ENCODE assay signal across 22 mouse cellular contexts in the genomic region with DNA sequence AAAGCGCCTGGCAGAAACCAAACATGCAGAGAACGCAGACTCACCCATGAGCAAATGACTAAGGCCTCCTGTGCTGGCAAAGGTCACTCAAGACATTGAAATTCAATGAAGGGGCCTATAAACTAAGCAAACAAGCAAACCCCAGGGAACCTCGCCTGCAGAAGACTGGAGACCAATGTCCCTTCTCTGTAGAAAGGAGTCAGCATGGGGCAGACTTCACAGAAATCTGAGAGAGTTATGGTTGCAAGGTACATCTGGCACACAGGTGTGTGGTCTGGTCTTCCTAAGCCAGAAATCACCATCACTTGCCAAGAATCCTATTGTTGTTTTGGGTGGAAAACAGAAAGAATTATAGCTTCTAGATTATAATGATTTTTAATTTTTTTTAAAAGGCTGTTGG. TPM values are rescaled to one million over a fixed set of nuclear protein-coding genes. Genes with fewer than 3 reads are reported as not detected.
DNase-seq lines count a peak whose midpoint lies in the region; ATAC-seq lines count a peak whose summit lies in the region.
"Had no signal": no experiment of that assay in that cellular context is flagged by ENCODE, and none has a peak within 500 bp of the region (broad histone marks: within the 10 kb centered on the region; RNA-seq: fewer than 3 reads in every experiment).

No protein-coding gene starts in this region.

- no peak overlapping the region for H3K9ac ChIP-seq in hindbrain, embryonic 14.5 days
- H3K9ac ChIP-seq in hindbrain, embryonic 13.5 days: no peak overlapping the region
- no peak overlapping the region for H3K9ac ChIP-seq in neural tube, embryonic 11.5 days (ENCODE audit: low read length)
- H3K9ac ChIP-seq: embryonic facial prominence, embryonic 12.5 days; embryonic facial prominence, embryonic 15.5 days; forebrain, postnatal 0 days; heart, embryonic 12.5 days; heart, embryonic 15.5 days; hindbrain, embryonic 15.5 days had no signal

- H3K9me3 ChIP-seq in hindbrain, embryonic 14.5 days (ENCODE audit: control insufficient read depth, low read length): no peaks in the 10 kb centered on the region
- H3K9me3 ChIP-seq in hindbrain, embryonic 13.5 days: no peaks in the 10 kb centered on the region
- no peaks in the 10 kb centered on the region for H3K9me3 ChIP-seq in neural tube, embryonic 11.5 days (ENCODE audit: control insufficient read depth, low read length)
- H3K9me3 ChIP-seq: embryonic facial prominence, embryonic 12.5 days; embryonic facial prominence, embryonic 15.5 days; heart, embryonic 12.5 days; heart, embryonic 15.5 days; hindbrain, embryonic 15.5 days had no signal

- no peak overlapping the region for H3K4me3 ChIP-seq in hindbrain, embryonic 14.5 days (replicated peaks; ENCODE audit: low read length)
- H3K4me3 ChIP-seq in hindbrain, embryonic 13.5 days: no peak overlapping the region
- H3K4me3 ChIP-seq in neural tube, embryonic 11.5 days (ENCODE audit: low read depth, low read length): no peak overlapping the region
- H3K4me3 ChIP-seq: embryonic facial prominence, embryonic 12.5 days; embryonic facial prominence, embryonic 15.5 days; heart, embryonic 12.5 days; heart, embryonic 15.5 days; hindbrain, embryonic 15.5 days had no signal

- H3K36me3 ChIP-seq in hindbrain, embryonic 14.5 days (replicated peaks; ENCODE audit: control insufficient read depth, insufficient read depth): no peaks in the 10 kb centered on the region
- H3K36me3 ChIP-seq in hindbrain, embryonic 13.5 days: no peaks in the 10 kb centered on the region
- H3K36me3 ChIP-seq in neural tube, embryonic 11.5 days (ENCODE audit: control insufficient read depth, insufficient read depth, low read length): no peaks in the 10 kb centered on the region
- H3K36me3 ChIP-seq: embryonic facial prominence, embryonic 12.5 days; embryonic facial prominence, embryonic 15.5 days; heart, embryonic 12.5 days; heart, embryonic 15.5 days; hindbrain, embryonic 15.5 days had no signal

- no peaks in the 10 kb centered on the region for H3K27me3 ChIP-seq in hindbrain, embryonic 14.5 days (ENCODE audit: control insufficient read depth, insufficient read depth, low read length)
- no peaks in the 10 kb centered on the region for H3K27me3 ChIP-seq in hindbrain, embryonic 13.5 days
- H3K27me3 ChIP-seq in neural tube, embryonic 11.5 days (ENCODE audit: control insufficient read depth, insufficient read depth, low read length): no peaks in the 10 kb centered on the region
- H3K27me3 ChIP-seq: embryonic facial prominence, embryonic 12.5 days; embryonic facial prominence, embryonic 15.5 days; heart, embryonic 12.5 days; heart, embryonic 15.5 days; hindbrain, embryonic 15.5 days had no signal

- 0 out of 2 replicates have a peak, but pooled peaks have one; percentile 17 for ATAC-seq in hindbrain, embryonic 14.5 days (ENCODE audit: low FRiP score)
- ATAC-seq in hindbrain, embryonic 13.5 days (ENCODE audit: low FRiP score): no peak
- no peak; the same call in 1 of the 2 replicates for ATAC-seq in neural tube, embryonic 11.5 days (ENCODE audit: insufficient read depth, low FRiP score, low TSS enrichment)
- ATAC-seq: CD4-positive, CD25-positive, alpha-beta regulatory T cell, adult 4 months; intestine, postnatal 0 days had no signal

- H3K27ac ChIP-seq in hindbrain, embryonic 14.5 days: no peak overlapping the region
- no peak overlapping the region for H3K27ac ChIP-seq in hindbrain, embryonic 13.5 days
- no peak overlapping the region for H3K27ac ChIP-seq in neural tube, embryonic 11.5 days (ENCODE audit: low read depth, low read length)
- H3K27ac ChIP-seq: embryonic facial prominence, embryonic 12.5 days; embryonic facial prominence, embryonic 15.5 days; heart, embryonic 15.5 days; hindbrain, embryonic 15.5 days had no signal

- WGBS in hindbrain, embryonic 14.5 days: 31% methylated on average over 3 of the region's 3 CpGs
- 31% methylated on average over 3 of the region's 3 CpGs for WGBS in hindbrain, embryonic 13.5 days
- WGBS in neural tube, embryonic 11.5 days: 19% methylated on average over 3 of the region's 3 CpGs

- DNase-seq in embryo, embryonic 9.5 days (ENCODE audit: extremely low spot score): peak; percentile 20
- DNase-seq in embryo, embryonic 11 days: no peak
- DNase-seq in hindbrain, embryonic 14.5 days (ENCODE audit: low spot score): no peak
- peak; percentile 43 for DNase-seq in neural tube, embryonic 11.5 days (ENCODE audit: low spot score)
- DNase-seq in neural tube, embryonic 10.5 days (ENCODE audit: extremely low spot score, low spot score): no peak
- DNase-seq in mesoderm, embryonic 11.5 days (ENCODE audit: low read depth, low spot score): peak; percentile 54
- DNase-seq in right cerebral cortex, postnatal 10 days (ENCODE audit: low spot score in 2 of 2): no peak
- DNase-seq: adrenal gland, adult 2 months; adrenal gland, postnatal 14 days; forebrain, postnatal 0 days; gastrocnemius, postnatal 25 days; heart, adult 18-20 months; heart, postnatal 10 days; heart, postnatal 36 days had no signal

- H3K4me1 ChIP-seq in hindbrain, embryonic 14.5 days (replicated peaks; ENCODE audit: control insufficient read depth, insufficient read depth, low read length): peaks cover 12% of the 10 kb centered on the region; the same call in 1 of the 2 replicates
- H3K4me1 ChIP-seq in hindbrain, embryonic 13.5 days (replicated peaks): peaks cover 12% of the 10 kb centered on the region
- peaks cover 9% of the 10 kb centered on the region; the same call in 1 of the 2 replicates for H3K4me1 ChIP-seq in neural tube, embryonic 11.5 days (ENCODE audit: control insufficient read depth, insufficient read depth, low read length)
- H3K4me1 ChIP-seq: heart, embryonic 12.5 days; heart, embryonic 15.5 days had no signal

- H3K4me2 ChIP-seq in hindbrain, embryonic 14.5 days (replicated peaks): no peak overlapping the region
- no peak overlapping the region for H3K4me2 ChIP-seq in hindbrain, embryonic 13.5 days
- no peak overlapping the region for H3K4me2 ChIP-seq in neural tube, embryonic 11.5 days (ENCODE audit: low read depth)
- H3K4me2 ChIP-seq: embryonic facial prominence, embryonic 12.5 days; embryonic facial prominence, embryonic 15.5 days; heart, embryonic 12.5 days; heart, embryonic 15.5 days; hindbrain, embryonic 15.5 days had no signal

RNA-seq across cellular contexts. Expression of gene Rarb, which starts 23.1 kb away (rescaled TPM):
- polyA plus RNA-seq in hindbrain, embryonic 14.5 days (2014; fragmentation: Nextera tagmentation; extraction: Ambion mirVana): 27.5 and 28.1 TPM in 2 replicates
- 18.8 and 24.2 TPM in 2 replicates for polyA plus RNA-seq in hindbrain, embryonic 13.5 days (2015; fragmentation: Nextera tagmentation; extraction: Ambion mirVana)
- polyA plus RNA-seq in neural tube, embryonic 11.5 days (2014; fragmentation: Nextera tagmentation; extraction: Ambion mirVana): 53.0 and 61.2 TPM in 2 replicates
- polyA plus RNA-seq: CD4-positive, CD25-positive, alpha-beta regulatory T cell, adult 4 months had no signal

Comparison
In these comparisons a context has a peak if more than half of its experiments do, and no peak if none do; other contexts are left out.
1. DNase-seq: peak in embryo, embryonic 9.5 days (single experiment), neural tube, embryonic 11.5 days (single experiment) and mesoderm, embryonic 11.5 days (single experiment); none in embryo, embryonic 11 days (single experiment), hindbrain, embryonic 14.5 days (single experiment), neural tube, embryonic 10.5 days (single experiment) and right cerebral cortex, postnatal 10 days (0 of 2).